Mouse (Mus musculus) myocyte (in vitro differentiated cells): ENCODE data around the gene Cpn2.

Experiments
- MYOD1 ChIP-seq, 3 experiments: IDR thresholded peaks; one replicate each; pipeline ENCODE4 v1.6.1; 2011; ENCODE audit warnings: control low read depth in 2 of 3, low read depth in 2 of 3, mild to moderate bottlenecking in 2 of 3, moderate library complexity in 1 of 3; ENCODE audit not compliant: insufficient read length in 2 of 3, control insufficient read depth in 1 of 3
- POLR2A ChIP-seq: IDR thresholded peaks from one replicate; pipeline ENCODE4 v1.6.1; 2011; ENCODE audit warnings: low read depth, mild to moderate bottlenecking, control low read depth, moderate library complexity; ENCODE audit not compliant: insufficient read length
- POLR2AphosphoS2 ChIP-seq: IDR thresholded peaks from one replicate; pipeline ENCODE4 v1.6.1; 2011; ENCODE audit warnings: low read depth, control low read depth; ENCODE audit not compliant: insufficient read length

- TF ChIP-seq MYOD1 (IDR thresholded peaks at IDR 0.05; ENCODE audit: control insufficient read depth in 1 of 3, insufficient read length in 2 of 3, low read depth in 2 of 3) (peak in 1 of 3 experiments; percentile 38), POLR2A (no peak), POLR2AphosphoS2 (no peak)
Measured at GRCm38 (mm10) chr16:30259444-30259843, 7.9 kb downstream of the Cpn2 start.
